Mouse (Mus musculus) forebrain, embryonic 16.5 days (tissue): Measurements from ENCODE around the gene Gm9913. TPM values are rescaled to one million over a fixed set of nuclear protein-coding genes. Genes with fewer than 3 reads are reported as not detected.

ENCODE experiments used
- ATAC-seq: fragments of 200-750 bp; cut with Nextera tagmentation; 2 replicates; pipeline ENCODE4 v1.8.0; 2017; ENCODE audit warnings: mild to moderate bottlenecking, moderate library complexity
- H3K27ac ChIP-seq: fragments of 300-500 bp; sonication (generic); 2 replicates; pipeline ENCODE4 v1.5.1; 2014; ENCODE audit warnings: low read length, control low read depth
- H3K27me3 ChIP-seq: fragments of 300-500 bp; sonication (generic); replicated peaks from 2 replicates; pipeline ENCODE4 v1.6.1; 2014; ENCODE audit warnings: low read length; ENCODE audit not compliant: control insufficient read depth, insufficient read depth
- H3K36me3 ChIP-seq: fragments of 300-500 bp; sonication (generic); 2 replicates; pipeline ENCODE4 v1.6.1; 2014; ENCODE audit not compliant: control insufficient read depth, insufficient read depth
- H3K4me1 ChIP-seq: fragments of 300-500 bp; sonication (generic); replicated peaks from 2 replicates; pipeline ENCODE4 v1.6.1; 2014; ENCODE audit warnings: low read length; ENCODE audit not compliant: control insufficient read depth, insufficient read depth
- H3K4me2 ChIP-seq: fragments of 300-500 bp; sonication (generic); 2 replicates; pipeline ENCODE4 v1.6.1; 2014; ENCODE audit warnings: mild to moderate bottlenecking, low read length, control low read depth
- H3K4me3 ChIP-seq: fragments of 300-500 bp; sonication (generic); replicated peaks from 2 replicates; pipeline ENCODE4 v1.5.1; 2014; ENCODE audit warnings: mild to moderate bottlenecking, low read length, control low read depth
- H3K9ac ChIP-seq: fragments of 300-500 bp; sonication (generic); replicated peaks from 2 replicates; pipeline ENCODE4 v1.6.1; 2014; ENCODE audit warnings: low read depth, low read length, control low read depth
- H3K9me3 ChIP-seq: fragments of 300-500 bp; sonication (generic); 2 replicates; pipeline ENCODE4 v1.6.1; 2016; ENCODE audit warnings: low read length; ENCODE audit not compliant: control insufficient read depth
- WGBS: fragments of 180-500 bp; shearing (Covaris S2); extraction: QIAGEN DNeasy Blood & Tissue Kit; methylation state at CpG from one replicate; pipeline ENCODE4 v1.1.7; 2014; 5-methylcytosine and 5-hydroxymethylcytosine counted together
- polyA plus RNA-seq: library from polyadenylated mRNA; unstranded; fragments of >200 nt; fragmentation: Nextera tagmentation; extraction: Ambion mirVana; gene quantifications from 2 replicates; pipeline ENCODE4 v1.2.1, GENCODE M21; 2015

Gene Gm9913
- polyA plus RNA-seq, 1 experiment from 2014 or later: 0.35 TPM

GRCm38 (mm10) chr2:125477367-125477766 lies 27.5 kb upstream of the Gm9913 start:
- Histone ChIP-seq H3K27me3 (no peaks in the 10 kb centered on the region), H3K4me3 (no peak overlapping the region), H3K4me1 (no peaks in the 10 kb centered on the region), H3K36me3 (no peaks in the 10 kb centered on the region), H3K27ac (no peak overlapping the region), H3K9ac (no peak overlapping the region), H3K4me2 (no peak overlapping the region), H3K9me3 (no peaks in the 10 kb centered on the region)
- WGBS: 86% methylated on average over 3 of the region's 3 CpGs
- ATAC-seq: no peak

DNA sequence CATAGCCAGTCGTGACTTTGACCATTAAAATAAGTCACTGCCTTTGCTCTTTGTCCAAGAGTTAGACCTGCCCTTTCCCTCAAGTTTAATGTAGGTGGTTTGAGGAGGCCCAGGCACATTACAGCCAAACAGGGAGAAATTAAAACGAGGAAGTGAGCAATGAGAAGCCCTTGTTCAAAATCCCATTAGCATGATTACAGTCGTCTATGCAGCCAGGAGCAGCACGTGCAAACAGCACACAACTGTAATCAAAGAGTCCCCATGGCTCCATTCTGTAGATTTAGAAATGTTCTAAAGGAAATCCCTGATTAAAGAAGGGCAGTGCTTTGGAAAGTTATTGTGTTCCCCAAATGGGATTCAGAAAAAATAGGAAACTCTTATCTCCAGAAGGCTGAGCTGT lies 26.2 kb upstream of the Gm9913 start:
- no peak for ATAC-seq
- Histone ChIP-seq H3K9me3 (0 out of 2 replicates have a peak, but pooled peaks cover 2% of the 10 kb centered on the region), H3K4me2 (no peak overlapping the region), H3K9ac (no peak overlapping the region), H3K4me1 (no peaks in the 10 kb centered on the region), H3K4me3 (no peak overlapping the region), H3K27ac (no peak overlapping the region), H3K36me3 (no peaks in the 10 kb centered on the region), H3K27me3 (no peaks in the 10 kb centered on the region)
- WGBS: 45% methylated on average over 4 of the region's 4 CpGs

- H3K4me2 ChIP-seq: no peak overlapping the region
- no peaks in the 10 kb centered on the region for H3K36me3 ChIP-seq
- no peak for ATAC-seq
- H3K4me1 ChIP-seq: no peaks in the 10 kb centered on the region
- no peak overlapping the region for H3K4me3 ChIP-seq
- no peak overlapping the region for H3K9ac ChIP-seq
- no peaks in the 10 kb centered on the region for H3K27me3 ChIP-seq
- no peak overlapping the region for H3K27ac ChIP-seq
- 0 out of 2 replicates have a peak, but pooled peaks cover 2% of the 10 kb centered on the region for H3K9me3 ChIP-seq
- WGBS: 82% methylated on average over 5 of the region's 5 CpGs
These were observed 24.8 kb upstream of the Gm9913 start for GRCm38 (mm10) chr2:125480057-125480456.

DNA sequence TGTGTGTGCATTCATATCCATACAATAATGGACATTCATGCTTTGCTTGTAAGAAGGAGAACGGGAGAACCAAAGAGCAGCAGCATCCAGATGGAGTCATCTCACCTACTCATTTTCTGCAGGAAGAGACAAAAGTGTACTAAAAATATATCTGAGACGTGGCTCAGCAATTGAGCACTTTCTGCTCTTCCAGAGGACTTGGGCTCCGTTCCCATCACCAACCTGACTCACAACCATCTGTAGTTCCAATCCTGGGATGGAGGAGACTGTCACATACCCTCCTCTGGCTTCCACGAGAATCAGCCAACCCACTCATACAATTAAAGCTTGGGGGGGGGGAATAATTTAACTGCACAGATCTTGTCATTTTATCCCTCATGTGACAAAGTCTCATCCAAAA lies 23.8 kb upstream of the Gm9913 start:
- no peak overlapping the region for H3K4me2 ChIP-seq
- H3K9ac ChIP-seq: no peak overlapping the region
- no peaks in the 10 kb centered on the region for H3K4me1 ChIP-seq
- H3K27ac ChIP-seq: no peak overlapping the region
- no peak for ATAC-seq
- H3K9me3 ChIP-seq: 0 out of 2 replicates have a peak, but pooled peaks cover 2% of the 10 kb centered on the region
- no peaks in the 10 kb centered on the region for H3K27me3 ChIP-seq
- 76% methylated on average over 4 of the region's 4 CpGs for WGBS
- H3K4me3 ChIP-seq: no peak overlapping the region
- H3K36me3 ChIP-seq: no peaks in the 10 kb centered on the region

- 90% methylated on average over 9 of the region's 9 CpGs for WGBS
- 0 out of 2 replicates have a peak, but pooled peaks cover 2% of the 10 kb centered on the region for H3K9me3 ChIP-seq
- no peak for ATAC-seq
- no peak overlapping the region for H3K4me3 ChIP-seq
- no peak overlapping the region for H3K4me2 ChIP-seq
- H3K27ac ChIP-seq: no peak overlapping the region
- no peak overlapping the region for H3K9ac ChIP-seq
- H3K36me3 ChIP-seq: no peaks in the 10 kb centered on the region
- no peaks in the 10 kb centered on the region for H3K4me1 ChIP-seq
- H3K27me3 ChIP-seq: no peaks in the 10 kb centered on the region
These were observed 23.2 kb upstream of the Gm9913 start for GRCm38 (mm10) chr2:125481531-125482317.

DNA sequence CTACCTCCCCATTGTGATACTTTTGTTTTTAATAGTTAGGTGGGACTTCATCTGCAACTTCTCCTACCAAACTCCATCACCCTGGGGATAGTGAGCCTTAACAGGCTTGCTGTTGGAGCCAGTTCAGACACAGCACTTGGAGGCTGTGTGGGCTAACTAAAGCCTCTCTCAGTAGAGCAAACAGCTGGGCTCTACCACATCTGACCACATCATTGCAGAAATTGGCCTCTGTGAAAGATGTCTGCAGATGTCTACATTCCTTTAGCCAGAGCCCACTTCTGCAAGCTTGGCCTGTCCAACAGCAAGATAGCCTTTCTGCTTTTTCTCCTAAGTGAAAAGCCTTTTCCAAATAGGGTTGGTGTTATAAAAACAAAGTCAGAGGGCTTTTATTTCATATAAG lies 20.7 kb upstream of the Gm9913 start:
- Histone ChIP-seq H3K4me2 (no peak overlapping the region), H3K36me3 (no peaks in the 10 kb centered on the region), H3K27me3 (no peaks in the 10 kb centered on the region), H3K27ac (no peak overlapping the region), H3K9me3 (0 out of 2 replicates have a peak, but pooled peaks cover 2% of the 10 kb centered on the region), H3K4me3 (no peak overlapping the region), H3K4me1 (no peaks in the 10 kb centered on the region), H3K9ac (no peak overlapping the region)
- no peak for ATAC-seq

DNA sequence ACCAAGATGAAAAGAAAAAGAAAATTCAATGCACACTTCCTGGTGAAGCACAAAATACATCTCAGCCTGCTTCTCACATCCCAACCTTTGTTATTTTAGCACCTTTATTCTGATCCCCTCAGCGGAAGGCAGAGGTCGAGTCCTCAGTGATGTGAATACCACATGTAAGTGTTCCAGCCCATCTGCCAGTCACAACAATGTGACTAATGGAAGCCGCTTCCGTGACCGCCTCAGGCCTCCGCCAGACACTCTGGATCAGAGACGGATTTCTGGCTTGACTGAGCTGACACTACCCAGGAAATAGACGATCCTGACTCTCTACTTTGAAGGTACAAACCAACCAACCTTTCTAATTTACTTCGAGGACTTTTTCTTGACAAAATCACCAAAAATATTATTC lies 20.0 kb upstream of the Gm9913 start:
- Histone ChIP-seq H3K27me3 (no peaks in the 10 kb centered on the region), H3K4me2 (no peak overlapping the region), H3K4me1 (no peaks in the 10 kb centered on the region), H3K4me3 (no peak overlapping the region), H3K9ac (no peak overlapping the region), H3K27ac (no peak overlapping the region), H3K9me3 (0 out of 2 replicates have a peak, but pooled peaks cover 2% of the 10 kb centered on the region), H3K36me3 (no peaks in the 10 kb centered on the region)
- 87% methylated on average over 9 of the region's 9 CpGs for WGBS
- ATAC-seq: no peak

DNA sequence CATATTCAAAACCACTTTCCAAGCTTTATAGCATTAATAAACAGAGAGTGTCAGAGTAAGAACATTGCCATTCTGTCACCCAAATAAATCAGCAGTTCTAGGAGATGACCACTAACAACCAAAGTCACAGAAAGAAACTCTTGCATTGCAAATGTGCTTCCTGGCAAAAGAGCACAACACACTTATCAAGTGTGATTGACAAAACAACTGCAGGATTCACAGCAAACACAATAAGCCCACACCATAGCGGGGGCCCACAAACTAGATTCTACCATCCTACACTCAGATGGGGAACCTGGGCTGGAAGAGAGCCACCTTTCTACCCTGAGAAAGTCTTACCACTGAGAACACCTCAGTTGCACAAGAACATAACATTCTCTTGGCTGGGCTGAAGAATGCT lies 14.9 kb upstream of the Gm9913 start:
- Histone ChIP-seq H3K36me3 (no peaks in the 10 kb centered on the region), H3K27ac (no peak overlapping the region), H3K9me3 (no peaks in the 10 kb centered on the region), H3K4me3 (no peak overlapping the region), H3K4me2 (no peak overlapping the region), H3K9ac (no peak overlapping the region), H3K4me1 (no peaks in the 10 kb centered on the region), H3K27me3 (no peaks in the 10 kb centered on the region)
- 88% methylated on average over 1 of the region's 1 CpGs for WGBS
- no peak for ATAC-seq

- Histone ChIP-seq H3K36me3 (no peaks in the 10 kb centered on the region), H3K9ac (no peak overlapping the region), H3K9me3 (no peaks in the 10 kb centered on the region), H3K27me3 (no peaks in the 10 kb centered on the region), H3K4me3 (no peak overlapping the region), H3K4me2 (no peak overlapping the region), H3K27ac (no peak overlapping the region), H3K4me1 (no peaks in the 10 kb centered on the region)
- no peak for ATAC-seq
- WGBS: 80% methylated on average over 15 of the region's 15 CpGs
These were observed 12.6 kb upstream of the Gm9913 start for GRCm38 (mm10) chr2:125492050-125492900.
